Mouse (Mus musculus): Measurements from ENCODE around the gene Map3k4.

The Map3k4 gene

DNA sequence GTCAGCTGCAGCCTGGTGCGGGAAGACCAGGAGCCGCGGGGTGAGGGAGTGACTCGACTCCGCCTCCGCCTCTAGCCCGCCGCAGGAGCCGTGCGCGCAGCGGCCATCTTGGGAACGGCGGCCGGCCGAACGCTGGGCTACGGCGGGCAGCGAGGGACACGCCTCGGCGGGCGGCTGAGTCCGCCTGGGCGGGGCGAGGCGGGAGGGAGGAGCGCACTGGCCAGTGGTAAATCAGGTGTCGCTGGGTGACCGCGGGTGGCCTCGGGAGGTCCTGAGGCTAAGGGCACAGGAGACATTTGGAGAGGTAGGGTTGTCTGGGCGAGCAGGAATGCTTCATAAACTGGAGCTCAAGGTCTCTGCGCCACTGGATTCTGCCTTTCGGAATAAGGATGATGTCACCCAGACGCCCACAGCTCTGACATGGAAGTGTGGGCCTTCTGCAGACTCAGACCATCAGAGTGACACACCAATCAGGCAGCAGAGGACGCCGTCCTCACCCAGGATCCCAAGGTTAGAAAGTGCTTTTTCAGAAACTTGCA is at the start of gene Map3k4:
Gene Map3k4 (minus strand): TSS at position 134 of the 539 bp plus-strand sequence.
- DNase-seq = peak; percentile 99

- peak; percentile 59 to 74 for DNase-seq
Observed at GRCm38 (mm10) chr17:12367373-12367930, 48.9 kb upstream of the Map3k4 start.

- no peak for DNase-seq
Observed at GRCm38 (mm10) chr17:12364426-12364735, 45.8 kb upstream of the Map3k4 start.

GRCm38 (mm10) chr17:12363601-12364425 is 45.2 kb upstream of the Map3k4 start:
- peak in 1 of 2 experiments; percentile 12 for DNase-seq

DNA sequence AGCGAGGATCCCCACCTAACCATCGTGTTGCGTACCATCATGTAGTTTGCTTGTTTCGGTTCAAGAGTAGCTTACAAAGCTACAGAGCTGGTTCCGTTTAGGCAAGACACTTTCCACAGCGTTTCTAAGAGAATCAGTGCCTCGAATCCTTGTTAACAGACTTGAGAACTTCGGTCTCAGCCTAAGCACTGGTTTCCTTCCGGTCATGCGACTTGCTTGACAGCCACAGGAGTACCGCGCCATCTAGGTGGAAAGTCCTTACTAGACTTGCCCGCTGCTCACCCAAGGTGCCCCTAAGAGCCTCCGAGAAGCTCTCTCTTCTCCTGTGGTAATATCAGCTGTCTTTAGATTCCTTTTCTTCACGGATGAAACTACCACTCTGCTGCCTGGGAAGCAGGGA is 41.3 kb upstream of the Map3k4 start:
- no peak for DNase-seq

GRCm38 (mm10) chr17:12352781-12353180 is 34.2 kb upstream of the Map3k4 start:
- DNase-seq = no peak

DNA sequence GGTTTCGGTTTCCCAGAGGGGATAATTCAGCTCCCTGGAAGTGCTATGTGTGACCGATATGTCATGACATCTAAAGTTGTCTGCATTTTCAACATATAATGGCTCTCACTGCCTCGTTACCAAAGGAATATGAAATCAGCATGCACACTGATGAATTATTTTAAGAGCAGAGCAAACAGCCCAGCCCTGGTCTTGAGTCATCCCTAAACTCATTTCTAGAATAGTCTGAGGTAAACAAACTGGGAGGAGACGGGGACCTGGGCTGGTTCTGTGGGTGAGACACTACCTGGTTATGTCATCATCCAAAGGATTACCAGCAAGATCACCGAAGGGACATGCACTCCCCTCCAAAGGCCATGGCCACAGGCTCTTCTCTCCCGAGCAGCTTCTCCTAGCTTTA is 33.0 kb upstream of the Map3k4 start:
- no peak for DNase-seq

- no peak for DNase-seq
Observed at GRCm38 (mm10) chr17:12347462-12347861, 28.9 kb upstream of the Map3k4 start.

DNA sequence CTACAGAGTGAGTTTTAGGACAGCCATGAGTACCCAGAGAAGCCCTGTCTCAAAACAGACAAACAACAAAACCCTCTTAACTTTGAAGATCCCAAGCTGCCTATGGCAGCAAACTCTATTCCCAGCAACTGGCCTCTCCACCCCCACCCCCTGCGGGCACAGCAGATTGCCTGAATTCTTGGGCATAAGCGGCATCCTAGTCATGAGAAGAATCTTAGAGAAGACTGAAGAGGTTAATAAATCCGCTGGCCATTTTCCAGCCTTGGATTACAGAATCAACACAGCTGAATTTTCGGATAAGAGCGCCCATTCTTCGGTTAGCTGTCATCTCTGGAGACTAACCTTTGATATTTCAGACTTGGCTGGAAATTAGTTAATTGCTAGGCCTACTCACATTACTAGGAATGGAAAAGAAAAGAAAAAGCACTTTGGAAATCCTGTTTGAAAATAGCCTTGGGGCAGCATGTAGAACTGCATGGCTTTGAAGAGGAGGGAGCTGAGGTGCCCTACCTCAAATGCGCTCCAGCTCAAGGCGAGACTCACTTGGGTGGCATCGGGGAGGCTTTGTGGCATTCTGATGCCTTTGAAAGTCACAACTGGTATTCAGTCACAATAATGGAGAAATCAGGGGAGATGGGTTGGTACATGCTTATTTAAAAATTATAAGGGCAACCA is 25.2 kb upstream of the Map3k4 start:
- peak in 1 of 2 experiments; percentile 30 for DNase-seq

- no peak for DNase-seq
Observed at GRCm38 (mm10) chr17:12337156-12337555, 18.6 kb upstream of the Map3k4 start.

DNA sequence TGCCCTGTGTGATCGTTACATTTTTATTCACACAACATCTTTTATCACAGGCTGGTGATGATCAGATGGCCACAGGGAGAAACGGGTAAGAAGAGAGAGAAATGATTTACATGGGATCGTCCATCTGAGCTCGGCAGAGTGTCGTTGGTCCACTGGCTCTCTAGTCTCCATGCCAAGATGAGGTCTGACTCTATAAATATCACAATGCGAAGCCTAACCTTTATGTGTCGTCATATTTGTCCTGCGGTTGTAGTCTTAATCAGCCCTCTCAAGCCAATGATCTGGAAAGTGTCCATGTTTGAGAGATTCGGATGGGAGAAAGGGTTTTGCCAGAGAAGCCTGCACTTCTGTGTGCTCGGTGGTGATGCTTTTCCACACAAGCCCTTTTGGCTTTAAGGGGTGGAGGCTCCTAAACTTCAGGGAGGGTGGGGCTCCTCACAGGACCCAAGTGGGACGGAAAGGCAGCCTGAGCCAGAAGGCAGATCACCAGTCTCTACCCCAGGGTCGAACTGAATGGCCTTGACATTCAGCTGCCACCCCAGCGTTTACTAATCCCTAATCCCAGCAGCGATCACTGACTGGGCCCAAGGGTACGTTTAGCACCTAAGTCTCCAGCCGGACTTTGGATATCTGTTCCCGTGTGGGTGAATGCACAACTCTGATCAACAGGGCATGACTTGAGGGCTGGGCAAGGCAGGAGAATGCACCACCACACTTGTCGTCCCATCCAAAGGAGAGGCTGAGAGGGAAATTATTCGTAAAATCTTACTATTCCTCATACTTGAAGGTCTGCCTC is 17.7 kb upstream of the Map3k4 start:
- no peak for DNase-seq

GRCm38 (mm10) chr17:12335115-12335514 is 16.5 kb upstream of the Map3k4 start:
- DNase-seq = no peak

- peak; percentile 45 to 65 for DNase-seq
Observed at GRCm38 (mm10) chr17:12327847-12328518, 9.4 kb upstream of the Map3k4 start.

GRCm38 (mm10) chr17:12319786-12320185 is 1.2 kb upstream of the Map3k4 start:
- DNase-seq = no peak

DNA sequence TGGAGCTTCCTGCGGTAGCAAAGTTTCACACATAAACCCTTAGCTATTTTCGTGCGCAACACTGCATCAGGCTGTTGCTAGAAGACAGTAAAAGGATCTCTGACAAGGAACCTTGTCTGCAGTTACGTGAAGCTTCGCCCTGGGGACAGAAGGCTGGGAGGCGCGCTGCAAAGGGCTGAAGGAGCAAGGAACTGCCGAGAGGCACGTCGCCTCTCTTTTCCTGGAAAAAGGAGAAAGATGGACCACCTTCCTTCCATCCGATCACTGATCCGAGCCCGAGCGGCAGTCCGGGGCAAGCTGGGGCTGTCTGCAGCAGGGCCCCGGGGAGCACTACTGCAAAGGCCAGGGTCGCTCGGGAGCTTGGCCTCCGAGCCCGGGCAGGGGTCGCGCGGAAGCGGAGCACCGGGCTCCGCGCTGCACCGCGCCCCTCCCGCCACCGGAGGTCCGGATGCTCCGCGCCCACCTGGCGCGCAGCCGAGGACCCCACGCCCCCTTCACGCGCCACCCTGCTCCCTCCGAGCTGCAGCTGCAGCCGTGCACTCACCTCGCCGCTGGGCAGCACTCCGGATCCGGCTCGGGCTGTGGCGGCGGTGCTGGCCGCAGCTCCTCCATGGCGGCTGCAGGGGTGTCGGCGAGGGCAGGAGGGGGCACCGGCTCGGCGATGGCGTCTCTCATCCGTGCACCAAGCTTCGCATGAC is 493 bp downstream of the Map3k4 start:
- no peak for DNase-seq

DNA sequence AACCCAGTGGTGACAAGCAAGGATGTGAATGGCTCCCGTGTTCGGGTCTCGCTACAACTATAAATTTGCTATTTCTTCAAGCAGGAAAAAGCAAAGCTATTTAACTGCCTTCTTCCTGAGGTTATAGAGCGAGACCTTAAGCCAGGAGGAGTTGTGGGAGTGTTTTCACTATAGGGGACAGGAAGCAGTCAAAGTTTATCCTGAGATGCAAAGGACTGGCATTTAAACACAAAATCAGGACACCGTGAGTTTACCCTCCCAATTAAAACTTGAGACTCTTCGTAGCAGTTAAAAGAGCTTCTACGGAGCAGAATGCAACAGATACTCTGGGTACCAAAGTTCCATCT is 1.0 kb downstream of the Map3k4 start:
- no peak for DNase-seq

DNA sequence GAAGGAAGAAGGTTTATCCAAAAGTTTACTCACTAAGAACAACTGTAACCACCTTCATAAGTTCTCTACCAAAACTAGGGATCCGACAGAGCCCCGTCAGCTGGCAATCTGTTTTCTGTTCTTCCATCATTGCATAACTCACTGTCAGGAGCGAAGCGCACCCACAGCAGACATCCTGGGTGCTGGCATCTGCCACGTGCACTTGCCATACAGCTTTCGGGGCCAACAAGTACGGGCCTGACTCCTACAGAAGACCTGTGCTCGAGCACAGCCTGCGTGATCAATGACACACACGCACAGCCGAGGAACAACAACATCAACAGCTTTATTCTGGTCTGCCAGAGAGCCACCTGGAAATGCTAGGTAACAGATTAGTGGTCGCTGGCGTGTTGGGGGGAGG is 2.3 kb downstream of the Map3k4 start:
- DNase-seq = no peak

- DNase-seq = no peak
Observed at GRCm38 (mm10) chr17:12312248-12312647, 6.3 kb downstream of the Map3k4 start.

DNA sequence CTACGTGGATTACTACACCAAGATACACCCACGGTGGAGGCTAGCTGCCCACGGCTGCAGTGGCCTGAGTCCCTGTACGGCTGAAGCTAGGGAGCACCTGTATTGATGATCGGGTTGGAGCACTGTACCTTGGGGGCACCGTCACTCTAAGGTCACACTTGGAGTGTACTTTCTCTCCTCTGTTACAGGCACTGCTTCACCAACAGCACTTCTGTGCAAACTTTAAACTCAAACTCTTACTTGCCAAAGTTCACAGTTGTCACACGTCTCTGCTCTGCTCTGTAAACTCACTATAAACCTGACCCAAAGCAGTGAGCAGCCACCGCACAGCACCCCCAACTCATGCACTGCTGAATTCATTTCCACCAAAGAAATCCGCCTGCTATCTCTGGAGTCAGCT is 9.1 kb downstream of the Map3k4 start:
- no peak for DNase-seq

DNA sequence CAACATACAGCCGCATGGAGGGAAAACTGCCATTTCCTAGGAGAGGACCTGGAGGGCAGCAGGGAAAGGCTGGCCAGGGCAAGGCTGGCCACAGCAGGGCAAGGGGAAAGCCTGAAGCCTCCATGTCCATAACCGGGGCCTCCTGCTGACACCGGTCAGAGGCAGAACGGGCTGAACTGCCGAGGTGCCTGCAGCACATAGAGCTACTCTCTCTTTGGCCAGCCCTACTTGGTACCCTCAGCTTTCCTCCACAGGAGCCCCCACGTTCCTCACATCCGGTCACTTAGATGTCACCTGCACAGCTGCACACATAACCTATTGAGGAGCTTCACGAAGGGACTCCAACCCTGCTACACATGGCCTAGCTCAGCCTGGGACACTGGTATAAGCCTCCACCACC is 9.5 kb downstream of the Map3k4 start:
- no peak for DNase-seq

DNA sequence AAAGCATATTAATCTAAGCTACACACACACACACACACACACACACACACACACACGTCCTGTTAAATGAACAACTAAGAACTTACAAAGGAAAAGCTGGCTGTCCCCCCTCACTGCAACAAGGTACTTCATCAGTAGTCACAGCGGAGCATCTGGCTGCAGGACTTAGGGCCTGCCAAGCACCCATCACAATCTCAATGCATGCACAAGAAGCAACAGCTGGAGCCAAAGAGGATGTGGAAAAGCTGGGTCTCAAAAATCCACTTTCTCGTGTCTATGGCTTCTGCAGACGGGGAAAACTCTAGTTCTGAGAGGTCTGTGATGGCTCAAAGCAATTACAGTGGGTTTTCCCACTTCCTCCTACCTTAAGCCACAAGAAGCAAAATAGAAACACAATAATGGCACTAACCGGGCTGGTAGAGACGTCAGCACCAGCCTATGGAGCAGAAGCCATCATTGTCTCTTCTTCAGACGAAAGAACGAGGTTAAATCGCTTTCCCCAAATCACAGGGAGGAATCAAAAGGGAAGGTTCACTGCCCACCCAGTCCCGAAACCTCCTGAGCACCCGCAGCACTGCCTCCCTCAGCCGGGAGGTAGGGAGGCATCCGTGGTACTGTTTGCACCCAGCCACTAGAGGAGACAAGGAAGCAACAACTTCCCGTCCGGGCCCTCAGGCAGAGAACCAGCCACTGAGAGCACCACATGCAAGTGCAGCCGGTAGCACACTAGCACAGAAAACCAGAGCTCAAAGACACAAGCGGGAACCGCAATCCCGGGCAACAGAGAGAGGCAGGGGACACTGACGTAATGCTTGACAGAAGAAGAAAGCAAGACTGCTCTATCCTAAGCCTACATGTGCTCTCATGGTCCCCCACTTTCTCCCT is 11.1 kb downstream of the Map3k4 start:
- DNase-seq = no peak
